Mouse (Mus musculus): Measurements from ENCODE around the gene Nfasc. TPM values are rescaled to one million over a fixed set of nuclear protein-coding genes. Genes with fewer than 3 reads are reported as not detected.

The Nfasc gene
- 0.50 TPM for polyA plus RNA-seq (2014; fragmentation: Illumina TruSeq; extraction: RNeasy Lipid Tissue Mini Kit (QIAGEN cat#74804); ENCODE audit: low read depth, low replicate concordance)

DNA sequence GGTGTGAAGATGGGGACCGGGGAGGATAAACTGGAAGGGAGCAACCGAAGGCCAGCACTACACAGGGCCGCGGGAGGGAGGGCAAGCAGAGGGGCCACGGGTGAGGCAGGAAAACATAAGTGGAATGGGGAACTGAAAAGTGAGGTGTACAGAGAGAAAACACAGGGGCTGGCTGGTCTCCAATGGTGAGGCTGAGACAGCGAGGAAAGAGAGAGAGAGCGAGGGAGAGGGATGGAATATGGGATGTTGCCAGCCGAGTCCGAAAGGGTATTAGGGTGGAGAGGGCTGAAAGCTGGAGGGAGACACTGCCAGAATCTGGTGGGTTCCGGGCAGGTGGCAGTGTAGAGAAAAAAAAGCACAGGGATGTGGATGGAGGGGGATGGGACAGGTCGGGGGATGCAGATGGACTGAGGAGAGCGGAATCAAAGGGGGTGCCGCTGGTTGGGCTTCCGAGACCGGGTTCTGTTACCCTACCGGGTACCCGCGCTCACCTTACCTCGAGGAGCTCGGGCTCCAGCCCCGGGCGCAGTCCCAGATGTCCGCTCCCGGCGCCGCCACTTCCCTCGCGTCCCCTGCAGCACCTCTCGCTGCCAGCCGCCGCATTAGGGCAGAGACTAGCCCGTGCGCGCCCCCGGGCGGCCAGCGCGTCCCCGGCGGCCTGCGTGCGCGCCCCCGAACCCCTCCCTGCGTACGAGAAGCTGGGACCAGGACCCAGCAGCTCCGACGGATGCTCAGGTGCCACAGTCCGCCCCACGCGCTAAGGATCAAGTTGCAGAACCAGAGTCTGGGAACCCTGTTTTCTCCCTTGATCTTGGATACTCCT, at the start of gene Nfasc:
Gene Nfasc, minus strand, starts transcription at position 623 of the 823 bp plus-strand sequence.

DNA sequence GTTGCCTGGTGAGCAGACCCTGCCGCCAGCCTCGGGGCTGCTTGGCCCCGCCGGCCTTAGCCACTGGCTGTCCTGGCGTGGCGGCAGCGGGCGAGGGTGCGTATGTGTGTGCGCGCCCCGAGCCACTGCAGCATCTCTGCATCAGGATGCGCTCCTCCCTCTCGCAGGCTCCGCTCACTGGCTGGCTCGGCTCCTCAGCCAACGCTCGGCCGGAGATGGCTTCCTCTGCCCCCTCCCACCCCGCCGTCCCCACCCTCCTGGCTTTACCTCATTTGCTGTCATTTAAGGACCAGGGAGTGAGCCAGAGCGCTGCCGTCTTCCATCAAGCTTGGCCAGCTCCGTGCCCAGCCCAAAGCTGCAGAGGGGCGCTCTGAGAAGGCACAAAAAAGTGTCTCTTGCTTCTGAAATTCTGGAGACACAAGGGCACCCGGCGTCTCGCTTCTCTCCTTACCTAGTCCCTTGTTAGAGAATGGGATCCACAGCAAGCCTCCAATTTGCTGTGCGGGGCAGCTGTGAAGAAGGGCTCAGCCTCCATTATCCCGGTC, 198.8 kb downstream of the Nfasc start, which contains the start of gene Cntn2:
Gene Cntn2, minus strand, starts transcription at position 495 of the 545 bp plus-strand sequence.

Other genes with a start within 250 kb of the Nfasc start
- gene Tmem81, start 235.6 kb downstream of the Nfasc start, polyA plus RNA-seq (2014; fragmentation: Illumina TruSeq; extraction: RNeasy Lipid Tissue Mini Kit (QIAGEN cat#74804); ENCODE audit: low read depth, low replicate concordance), result 3.7 TPM
- not detected for gene Cntn2, start 198.5 kb downstream of the Nfasc start, polyA plus RNA-seq (2014; fragmentation: Illumina TruSeq; extraction: RNeasy Lipid Tissue Mini Kit (QIAGEN cat#74804); ENCODE audit: low read depth, low replicate concordance)
- gene Lrrn2, start 138.5 kb upstream of the Nfasc start, polyA plus RNA-seq (2014; fragmentation: Illumina TruSeq; extraction: RNeasy Lipid Tissue Mini Kit (QIAGEN cat#74804); ENCODE audit: low read depth, low replicate concordance), result 0.19 TPM